Mouse (Mus musculus) mature B cell (primary cell): ENCODE results near the gene Net1.
"Not testable (repeated sequence)": the region's sequence is repeated elsewhere in the genome, so short reads cannot be mapped to it uniquely, and the experiment has no call there.

ENCODE experiments used
- in situ Hi-C: fragments of 300-500 bp; cut with MboI; formaldehyde crosslinking; loops from 2 replicates; pipeline ENCODE4 v1.14.3; 2019

Gene Net1

GRCm38 (mm10) chr13:3833644-3834043 is 84.4 kb downstream of the Net1 start:
- in situ Hi-C loops, result not testable (repeated sequence)

- in situ Hi-C loops, result no loop called here
Measured at GRCm38 (mm10) chr13:3832450-3832849, 85.6 kb downstream of the Net1 start.
